Mouse (Mus musculus) heart, embryonic 16.5 days (tissue): ENCODE measurements around the gene Trim12c. TPM values are rescaled to one million over a fixed set of nuclear protein-coding genes. Genes with fewer than 3 reads are reported as not detected.
"Not testable (repeated sequence)": the region's sequence is repeated elsewhere in the genome, so short reads cannot be mapped to it uniquely, and the experiment has no call there.

Experiments
- ATAC-seq: fragments of 200-750 bp; cut with Nextera tagmentation; replicated peaks from 2 replicates; pipeline ENCODE4 v1.8.0; 2017; ENCODE audit warnings: moderate number of reproducible peaks; ENCODE audit not compliant: insufficient read depth, low FRiP score; ENCODE audit errors: extremely low read depth
- H3K27ac ChIP-seq: fragments of 300-500 bp; sonication (generic); 2 replicates; pipeline ENCODE4 v1.5.1; 2014; ENCODE audit warnings: mild to moderate bottlenecking, low read length, control low read depth, moderate library complexity
- H3K27me3 ChIP-seq: fragments of 300-500 bp; sonication (generic); 2 replicates; pipeline ENCODE4 v1.6.1; 2014; ENCODE audit warnings: low read length, mixed read lengths; ENCODE audit not compliant: control insufficient read depth, insufficient read depth
- H3K36me3 ChIP-seq: fragments of 300-500 bp; sonication (generic); 2 replicates; pipeline ENCODE4 v1.6.1; 2014; ENCODE audit not compliant: control insufficient read depth, insufficient read depth
- H3K4me1 ChIP-seq: fragments of 300-500 bp; sonication (generic); 2 replicates; pipeline ENCODE4 v1.6.1; 2014; ENCODE audit warnings: low read length, mixed read lengths; ENCODE audit not compliant: control insufficient read depth, insufficient read depth
- H3K4me2 ChIP-seq: fragments of 300-500 bp; sonication (generic); 2 replicates; pipeline ENCODE4 v1.6.1; 2014; ENCODE audit warnings: low read depth, mild to moderate bottlenecking, control low read depth, low read length
- H3K4me3 ChIP-seq: fragments of 300-500 bp; sonication (generic); 2 replicates; pipeline ENCODE4 v1.5.1; 2014; ENCODE audit warnings: mild to moderate bottlenecking, control low read depth, low read length
- H3K9ac ChIP-seq: fragments of 300-500 bp; sonication (generic); 2 replicates; pipeline ENCODE4 v1.6.1; 2014; ENCODE audit warnings: low read length, control low read depth
- H3K9me3 ChIP-seq: fragments of 300-500 bp; sonication (generic); replicated peaks from 2 replicates; pipeline ENCODE4 v1.6.1; 2016; ENCODE audit warnings: low read length; ENCODE audit not compliant: control insufficient read depth
- WGBS: fragments of 180-500 bp; shearing (Covaris S2); extraction: QIAGEN DNeasy Blood & Tissue Kit; methylation state at CpG from one replicate; pipeline ENCODE4 v1.1.7; 2014; 5-methylcytosine and 5-hydroxymethylcytosine counted together
- polyA plus RNA-seq: library from polyadenylated mRNA; unstranded; fragments of >200 nt; fragmentation: Nextera tagmentation; extraction: Ambion mirVana; gene quantifications from 2 replicates; pipeline ENCODE4 v1.2.1, GENCODE M21; 2015

The Trim12c gene
- 2.2 and 2.9 TPM in 2 replicates for polyA plus RNA-seq

- Histone ChIP-seq H3K27me3 (no peaks in the 10 kb centered on the region), H3K9me3 (no peaks in the 10 kb centered on the region), H3K27ac (peak within 1 kb of the TSS; percentile 82), H3K4me2 (peak within 1 kb of the TSS; percentile 81), H3K4me1 (peaks cover 4% of the 10 kb centered on the region), H3K9ac (peak within 1 kb of the TSS; percentile 70), H3K36me3 (no peaks in the 10 kb centered on the region), H3K4me3 (peak within 1 kb of the TSS; percentile 71)
- WGBS, result 2% methylated on average over 14 of the region's 14 CpGs
- ATAC-seq, result peak; percentile 100
Observed at GRCm38 (mm10) chr7:104352717-104353599, at the start of gene Trim12c. Trim12c (minus strand) TSS chr7:104353362.

DNA sequence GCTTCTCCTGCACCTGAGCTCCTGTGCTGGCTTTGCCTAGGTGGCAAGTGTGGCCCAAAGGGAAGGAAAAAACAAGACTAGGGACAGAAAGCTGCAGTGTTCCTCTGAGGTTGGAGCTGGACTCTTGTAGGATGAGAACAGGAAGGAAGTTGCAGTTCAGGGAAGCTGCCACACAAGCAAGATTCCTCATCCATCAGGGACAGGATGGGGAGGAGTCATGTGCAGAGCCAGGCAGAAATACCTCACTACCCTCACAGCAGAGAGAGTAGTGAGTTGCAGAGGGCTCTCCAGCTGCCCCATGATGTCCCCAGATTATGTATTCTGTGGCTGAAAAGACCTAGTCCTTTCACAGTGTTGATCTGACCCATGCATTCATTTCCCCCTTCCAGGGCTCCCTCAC is 48.0 kb upstream of the Trim12c start:
- H3K4me2 ChIP-seq, result no peak overlapping the region
- H3K4me1 ChIP-seq, result no peaks in the 10 kb centered on the region
- H3K27me3 ChIP-seq, result no peaks in the 10 kb centered on the region
- H3K36me3 ChIP-seq, result no peaks in the 10 kb centered on the region
- H3K9ac ChIP-seq, result no peak overlapping the region
- no peaks in the 10 kb centered on the region for H3K9me3 ChIP-seq
- no peak overlapping the region for H3K27ac ChIP-seq
- H3K4me3 ChIP-seq, result no peak overlapping the region
- no peak for ATAC-seq

DNA sequence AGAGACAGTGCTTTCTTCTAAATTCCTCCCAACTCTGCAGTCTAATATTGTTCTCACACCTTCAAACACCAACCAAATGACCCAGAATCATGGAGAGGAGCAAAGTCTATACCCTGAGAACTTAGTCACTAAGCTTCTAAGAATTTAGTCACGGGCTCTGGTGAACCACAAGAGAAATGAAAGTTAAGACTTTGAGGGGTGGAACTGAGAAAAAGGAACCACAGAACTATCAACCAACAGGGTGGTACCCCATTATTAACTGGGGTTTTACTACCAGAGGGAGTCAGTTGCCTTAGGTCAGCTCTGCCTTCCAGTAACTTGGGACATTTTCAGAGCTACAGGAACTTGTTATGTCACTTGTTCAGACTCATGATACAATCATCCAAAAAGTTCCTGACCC is 47.5 kb upstream of the Trim12c start, which contains the start of gene Trim30c:
Gene Trim30c (minus strand): TSS at position 140 of the 400 bp plus-strand sequence.
- H3K4me2 ChIP-seq, result no peak within 1 kb of the TSS
- no peak within 1 kb of the TSS for H3K9ac ChIP-seq
- H3K36me3 ChIP-seq, result no peaks in the 10 kb centered on the region
- 66% methylated on average over 1 of the region's 1 CpGs for WGBS
- H3K4me1 ChIP-seq, result no peaks in the 10 kb centered on the region
- H3K27ac ChIP-seq, result no peak within 1 kb of the TSS
- H3K9me3 ChIP-seq, result no peaks in the 10 kb centered on the region
- H3K4me3 ChIP-seq, result no peak within 1 kb of the TSS
- H3K27me3 ChIP-seq, result no peaks in the 10 kb centered on the region
- no peak for ATAC-seq

DNA sequence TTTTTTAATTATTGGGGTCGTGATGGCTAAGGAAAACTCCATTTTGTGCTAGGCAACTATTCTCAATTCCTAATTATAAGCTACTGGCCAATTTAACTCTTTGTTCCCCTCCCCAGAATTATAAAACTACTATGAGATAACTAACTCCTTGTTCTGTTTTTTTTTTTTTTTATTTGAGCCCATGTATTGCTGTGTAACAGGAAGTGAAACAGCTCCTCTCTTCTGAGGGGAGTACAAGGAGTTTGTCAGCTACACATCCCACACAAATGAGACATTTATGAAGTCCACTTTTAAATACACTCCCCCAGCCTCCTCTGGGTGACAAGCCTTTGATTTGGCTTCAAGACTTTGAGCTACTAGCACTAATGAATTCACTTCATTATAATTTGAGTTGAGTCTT is 45.3 kb upstream of the Trim12c start:
- Histone ChIP-seq H3K4me2 (no peak overlapping the region), H3K4me1 (no peaks in the 10 kb centered on the region), H3K9me3 (no peaks in the 10 kb centered on the region), H3K9ac (no peak overlapping the region), H3K27me3 (no peaks in the 10 kb centered on the region), H3K36me3 (no peaks in the 10 kb centered on the region), H3K4me3 (no peak overlapping the region), H3K27ac (no peak overlapping the region)
- 78% methylated on average over 1 of the region's 1 CpGs for WGBS
- ATAC-seq, result no peak

DNA sequence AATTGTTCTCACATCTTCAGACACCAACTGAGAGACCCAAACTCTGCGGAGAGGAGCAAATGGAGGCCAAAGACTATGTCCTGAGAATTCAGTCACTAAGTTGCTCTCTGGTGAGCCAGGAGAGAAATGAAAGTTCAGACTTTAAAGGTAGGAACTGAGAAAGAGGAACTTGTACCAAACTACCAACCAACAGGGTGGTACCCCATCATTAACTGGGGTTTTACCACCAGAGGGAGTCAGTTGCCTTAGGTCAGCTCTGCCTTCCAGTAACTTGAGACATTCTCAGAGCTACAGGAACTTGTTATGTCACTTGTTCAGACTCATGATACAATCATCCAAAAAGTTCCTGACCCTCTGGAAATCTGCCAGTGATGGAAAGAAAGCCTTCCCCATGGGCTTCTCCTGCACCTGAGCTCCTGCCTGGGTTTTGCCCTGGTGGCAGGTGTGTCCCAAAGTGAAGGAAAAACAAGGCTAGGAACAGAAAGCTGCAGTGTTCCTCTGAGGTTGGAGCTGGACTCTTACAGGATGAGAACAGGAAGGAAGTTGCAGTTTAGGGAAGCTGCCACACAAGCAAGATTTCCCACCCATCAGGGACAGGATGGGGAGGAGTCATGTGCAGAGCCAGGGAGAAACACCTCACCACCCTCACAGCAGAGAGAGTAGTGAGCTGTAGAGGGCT is 16.7 kb upstream of the Trim12c start, which contains the start of gene Trim30b:
Gene Trim30b (minus strand): TSS at position 149 of the 679 bp plus-strand sequence.
- no peaks in the 10 kb centered on the region for H3K9me3 ChIP-seq
- H3K4me3 ChIP-seq, result no peak within 1 kb of the TSS
- H3K27me3 ChIP-seq, result no peaks in the 10 kb centered on the region
- H3K4me2 ChIP-seq, result no peak within 1 kb of the TSS
- H3K9ac ChIP-seq, result no peak within 1 kb of the TSS
- 58% methylated on average over 1 of the region's 1 CpGs for WGBS
- no peak; the same call in 1 of the 2 replicates for ATAC-seq
- H3K36me3 ChIP-seq, result no peaks in the 10 kb centered on the region
- H3K27ac ChIP-seq, result no peak within 1 kb of the TSS
- H3K4me1 ChIP-seq, result no peaks in the 10 kb centered on the region

- no peak overlapping the region for H3K4me2 ChIP-seq
- no peaks in the 10 kb centered on the region for H3K36me3 ChIP-seq
- no peaks in the 10 kb centered on the region for H3K4me1 ChIP-seq
- no peaks in the 10 kb centered on the region for H3K27me3 ChIP-seq
- no peak overlapping the region for H3K9ac ChIP-seq
- no peaks in the 10 kb centered on the region for H3K9me3 ChIP-seq
- no peak overlapping the region for H3K27ac ChIP-seq
- no peak for ATAC-seq
- no peak overlapping the region for H3K4me3 ChIP-seq
Observed at GRCm38 (mm10) chr7:104366339-104366738, 13.2 kb upstream of the Trim12c start.

DNA sequence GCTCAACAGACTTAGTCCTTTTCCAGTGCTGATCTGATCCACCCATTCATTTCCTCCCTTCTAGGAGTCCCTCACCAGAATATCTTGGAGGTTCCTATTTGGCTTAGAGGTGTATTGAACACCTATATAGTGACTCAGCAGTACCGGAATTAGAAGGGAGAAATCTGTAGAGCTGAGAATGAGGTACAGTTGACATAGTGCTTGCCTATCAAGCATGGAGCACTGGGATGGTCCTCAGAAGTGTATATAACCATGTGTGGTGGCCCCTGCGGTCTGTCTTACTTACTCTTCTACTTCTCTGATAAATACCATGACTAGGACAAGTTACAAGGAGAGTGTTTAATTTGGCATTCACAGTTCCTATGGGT is 422 bp upstream of the Trim12c start:
- Histone ChIP-seq H3K4me2 (peak overlapping the region; percentile 46), H3K36me3 (no peaks in the 10 kb centered on the region), H3K4me1 (peaks cover 4% of the 10 kb centered on the region), H3K27me3 (no peaks in the 10 kb centered on the region), H3K9ac (peak overlapping the region; percentile 30; the same call in 1 of the 2 replicates), H3K27ac (peak overlapping the region; percentile 61), H3K9me3 (no peaks in the 10 kb centered on the region), H3K4me3 (peak overlapping the region; percentile 71)
- WGBS, result 63% methylated on average over 2 of the region's 2 CpGs
- ATAC-seq, result no peak

DNA sequence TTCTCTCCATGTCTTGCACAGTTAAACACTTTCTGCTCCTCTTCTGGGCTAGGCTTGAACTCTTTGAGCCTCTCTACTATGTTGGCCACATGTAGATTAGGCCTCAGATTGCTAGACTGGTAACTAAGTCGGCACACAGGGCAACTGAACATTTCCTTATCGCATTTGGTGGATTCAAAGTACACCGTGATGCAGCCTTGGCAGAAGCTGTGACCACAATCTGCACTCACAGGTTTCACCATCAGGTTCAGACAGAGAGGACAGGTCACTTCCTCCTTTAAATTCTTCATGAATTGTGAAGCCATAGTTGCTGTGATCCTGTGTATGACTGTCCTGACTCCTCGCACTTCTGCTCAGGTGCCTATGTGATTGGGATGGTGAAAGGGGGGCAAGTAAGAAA is 5.1 kb downstream of the Trim12c start:
- H3K9me3 ChIP-seq, ATAC-seq, H3K4me1 ChIP-seq, H3K4me2 ChIP-seq, H3K27me3 ChIP-seq, H3K27ac ChIP-seq, H3K36me3 ChIP-seq, H3K4me3 ChIP-seq, H3K9ac ChIP-seq: not testable (repeated sequence)
- WGBS, result 79% methylated on average over 4 of the region's 4 CpGs

DNA sequence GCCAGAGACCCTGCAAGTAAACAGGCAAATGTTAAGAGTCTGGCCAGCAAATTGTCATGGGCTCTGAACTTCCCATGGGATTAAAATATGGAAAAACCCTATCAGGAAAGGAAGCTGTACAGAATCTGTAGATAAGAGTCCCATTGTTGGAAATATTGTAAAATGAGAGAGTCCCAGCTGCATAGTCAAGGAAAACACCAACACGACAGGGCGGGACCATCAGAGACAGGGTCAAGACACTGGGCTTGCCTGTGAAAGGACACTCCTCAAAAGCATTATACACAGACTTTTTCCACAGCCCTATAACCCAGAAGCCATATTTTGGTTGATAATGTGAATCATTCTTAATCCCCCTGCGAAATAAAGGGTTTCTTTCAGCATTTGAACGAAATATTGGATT is 12.4 kb downstream of the Trim12c start:
- H3K9ac ChIP-seq, H3K27me3 ChIP-seq, H3K9me3 ChIP-seq, H3K4me1 ChIP-seq, H3K27ac ChIP-seq, H3K36me3 ChIP-seq, H3K4me3 ChIP-seq, H3K4me2 ChIP-seq: not testable (repeated sequence)
- peak; percentile 55; the same call in 1 of the 2 replicates for ATAC-seq
- WGBS, result 92% methylated on average over 2 of the region's 4 CpGs
